In genomic region chr8:50027544-50027943, GRCm38 (mm10) we compare ENCODE assay signal across 32 mouse cellular contexts.
"Had no signal": no experiment of that assay in that cellular context is flagged by ENCODE, and none has a peak within 500 bp of the region (broad histone marks: within the 10 kb centered on the region; RNA-seq: fewer than 3 reads in every experiment).

No protein-coding gene starts in this region.

- H3K4me3 ChIP-seq: heart, adult 2 months; heart, embryonic 10.5 days; heart, embryonic 12.5 days; heart, embryonic 13.5 days; heart, embryonic 15.5 days; hindbrain, embryonic 10.5 days; hindbrain, embryonic 12.5 days; hindbrain, embryonic 13.5 days; hindbrain, embryonic 15.5 days; intestine, embryonic 15.5 days; layer of hippocampus, adult 2 months; left cerebral cortex, adult 2 months had no signal

- H3K4me2 ChIP-seq: heart, embryonic 11.5 days; heart, embryonic 12.5 days; heart, embryonic 13.5 days; heart, embryonic 15.5 days; hindbrain, embryonic 12.5 days; hindbrain, embryonic 13.5 days; hindbrain, embryonic 14.5 days; hindbrain, embryonic 15.5 days; intestine, embryonic 15.5 days had no signal

- H3K4me1 ChIP-seq: heart, embryonic 10.5 days; heart, embryonic 12.5 days; heart, embryonic 13.5 days; heart, embryonic 15.5 days; hindbrain, embryonic 10.5 days; hindbrain, embryonic 12.5 days; hindbrain, embryonic 13.5 days; hindbrain, embryonic 15.5 days; intestine, embryonic 15.5 days had no signal

- H3K27ac ChIP-seq: heart, adult 2 months; heart, embryonic 10.5 days; heart, embryonic 13.5 days; heart, embryonic 15.5 days; hindbrain, embryonic 10.5 days; hindbrain, embryonic 12.5 days; hindbrain, embryonic 13.5 days; hindbrain, embryonic 14.5 days; hindbrain, embryonic 15.5 days; hindbrain, postnatal 0 days; intestine, embryonic 15.5 days; layer of hippocampus, adult 2 months; left cerebral cortex, adult 2 months had no signal

- DNase-seq: heart, adult 18-20 months; heart, adult 2 months; heart, postnatal 10 days; heart, postnatal 14 days; heart, postnatal 36 days; heart, postnatal 4 days; kidney, adult 2 months; kidney, adult 8-10 months; kidney, adult 9 months; kidney, postnatal 10 days; kidney, postnatal 25 days; kidney, postnatal 4 days; layer of hippocampus, adult 9-11 months; layer of hippocampus, postnatal 36 days had no signal

- H3K36me3 ChIP-seq: heart, embryonic 10.5 days; heart, embryonic 12.5 days; heart, embryonic 13.5 days; heart, embryonic 15.5 days; hindbrain, embryonic 10.5 days; hindbrain, embryonic 12.5 days; hindbrain, embryonic 13.5 days; hindbrain, embryonic 15.5 days; intestine, embryonic 15.5 days had no signal

- H3K27me3 ChIP-seq: heart, embryonic 12.5 days; heart, embryonic 13.5 days; heart, embryonic 15.5 days; hindbrain, embryonic 12.5 days; hindbrain, embryonic 13.5 days; hindbrain, embryonic 15.5 days; intestine, embryonic 15.5 days had no signal

- ATAC-seq: hindbrain, embryonic 16.5 days; hindbrain, postnatal 0 days; inflammation-experienced regulatory T-cells, adult 6 months; intestine, embryonic 15.5 days; intestine, embryonic 16.5 days; intestine, postnatal 0 days had no signal

- H3K9me3 ChIP-seq: heart, embryonic 10.5 days; heart, embryonic 12.5 days; heart, embryonic 13.5 days; heart, embryonic 15.5 days; hindbrain, embryonic 10.5 days; hindbrain, embryonic 12.5 days; hindbrain, embryonic 13.5 days; hindbrain, embryonic 15.5 days; intestine, embryonic 15.5 days had no signal

- H3K9ac ChIP-seq: heart, embryonic 12.5 days; heart, embryonic 13.5 days; heart, embryonic 15.5 days; hindbrain, embryonic 12.5 days; hindbrain, embryonic 13.5 days; hindbrain, embryonic 14.5 days; hindbrain, embryonic 15.5 days; intestine, embryonic 15.5 days had no signal
